Mouse (Mus musculus): ENCODE results near the gene Ppil4. TPM values are rescaled to one million over a fixed set of nuclear protein-coding genes. Genes with fewer than 3 reads are reported as not detected.

Ppil4 gene
- polyA plus RNA-seq, 1 experiment, result 42.7 TPM

DNA sequence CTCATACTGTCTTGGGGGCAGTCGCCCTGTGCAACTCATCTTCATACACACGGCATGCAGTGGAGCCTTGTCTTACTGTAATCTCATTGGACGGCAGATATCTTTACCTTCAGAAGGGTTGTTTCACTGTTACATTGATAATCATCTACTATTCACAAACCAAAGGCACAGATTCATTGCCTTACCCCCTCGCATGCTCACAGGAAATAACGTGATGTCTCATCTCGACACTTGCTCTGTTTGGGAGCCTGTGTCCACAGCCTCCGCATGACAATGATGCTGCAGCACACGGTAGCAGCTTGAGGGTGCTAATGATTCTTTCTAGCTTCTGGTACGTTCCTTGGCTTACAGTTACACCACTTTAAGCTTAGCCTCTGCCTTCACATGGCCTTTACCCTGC, 33.4 kb downstream of the Ppil4 start:
- Histone ChIP-seq H3K27ac (ENCODE audit: insufficient read depth, low read length) (no peak overlapping the region), H3K9me3 (replicated peaks; ENCODE audit: control insufficient read depth, insufficient read depth, low read length, poor library complexity, severe bottlenecking) (no peaks in the 10 kb centered on the region), H3K4me1 (ENCODE audit: control insufficient read depth, insufficient read depth, low read length) (no peaks in the 10 kb centered on the region), H3K36me3 (ENCODE audit: control insufficient read depth, insufficient read depth, low read length, poor library complexity, severe bottlenecking) (peaks cover 5% of the 10 kb centered on the region), H3K27me3 (ENCODE audit: control insufficient read depth, insufficient read depth, low read length, poor library complexity, severe bottlenecking) (no peaks in the 10 kb centered on the region), H3K9ac (ENCODE audit: low read depth, poor library complexity, severe bottlenecking) (no peak overlapping the region), H3K4me3 (ENCODE audit: low read depth, low read length) (no peak overlapping the region)
- TF ChIP-seq EP300 (IDR thresholded peaks at IDR 0.05; ENCODE audit: insufficient read depth, low read depth, low read length) (no peak), POLR2A (IDR thresholded peaks at IDR 0.05; ENCODE audit: insufficient read depth, low read length) (no peak), CTCF (IDR thresholded peaks at IDR 0.05; ENCODE audit: low read depth, low read length) (no peak)

DNA sequence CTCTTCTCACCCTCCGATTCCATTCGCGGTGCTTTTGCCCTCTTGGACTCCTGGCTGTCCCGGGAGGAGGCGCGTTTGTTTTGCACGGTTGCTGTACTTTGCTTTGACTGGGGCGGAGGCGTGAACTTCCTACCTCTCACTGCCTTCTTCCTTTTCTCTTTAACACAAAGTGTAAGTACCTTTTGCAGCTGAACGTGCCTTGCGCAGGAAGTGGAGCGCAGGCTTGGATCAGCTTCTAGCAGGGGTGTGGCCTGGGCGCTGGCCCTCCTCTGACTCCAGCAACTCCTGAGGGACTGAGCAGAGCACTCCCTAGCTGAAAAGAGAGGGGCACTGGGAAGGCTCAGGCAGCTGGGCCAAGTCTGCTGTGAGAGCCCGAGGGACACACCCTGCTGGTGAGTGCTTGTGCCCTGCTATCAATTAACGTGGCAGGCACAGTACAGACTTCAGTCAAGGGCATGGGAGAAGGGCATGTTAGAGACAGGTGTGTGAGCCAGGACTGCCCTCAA, 39.5 kb downstream of the Ppil4 start, which contains the start of gene Zc3h12d:
Zc3h12d (plus strand) TSS at position 300 of the 506 bp plus-strand sequence.
- no peaks in the 10 kb centered on the region for H3K36me3 ChIP-seq (ENCODE audit: control insufficient read depth, insufficient read depth, low read length, poor library complexity, severe bottlenecking)
- peak within 1 kb of the TSS; percentile 2; the same call in 1 of the 2 replicates for H3K9ac ChIP-seq (ENCODE audit: low read depth, poor library complexity, severe bottlenecking)
- no peaks in the 10 kb centered on the region for H3K9me3 ChIP-seq (replicated peaks; ENCODE audit: control insufficient read depth, insufficient read depth, low read length, poor library complexity, severe bottlenecking)
- no peaks in the 10 kb centered on the region for H3K4me1 ChIP-seq (ENCODE audit: control insufficient read depth, insufficient read depth, low read length)
- H3K27me3 ChIP-seq (ENCODE audit: control insufficient read depth, insufficient read depth, low read length, poor library complexity, severe bottlenecking), result no peaks in the 10 kb centered on the region; the same call in 1 of the 2 replicates
- H3K4me3 ChIP-seq (ENCODE audit: low read depth, low read length), result peak within 1 kb of the TSS; percentile 37
- H3K27ac ChIP-seq (ENCODE audit: insufficient read depth, low read length), result no peak within 1 kb of the TSS
- TF ChIP-seq CTCF (IDR thresholded peaks at IDR 0.05; ENCODE audit: low read depth, low read length) (no peak), POLR2A (IDR thresholded peaks at IDR 0.05; ENCODE audit: insufficient read depth, low read length) (no peak)

DNA sequence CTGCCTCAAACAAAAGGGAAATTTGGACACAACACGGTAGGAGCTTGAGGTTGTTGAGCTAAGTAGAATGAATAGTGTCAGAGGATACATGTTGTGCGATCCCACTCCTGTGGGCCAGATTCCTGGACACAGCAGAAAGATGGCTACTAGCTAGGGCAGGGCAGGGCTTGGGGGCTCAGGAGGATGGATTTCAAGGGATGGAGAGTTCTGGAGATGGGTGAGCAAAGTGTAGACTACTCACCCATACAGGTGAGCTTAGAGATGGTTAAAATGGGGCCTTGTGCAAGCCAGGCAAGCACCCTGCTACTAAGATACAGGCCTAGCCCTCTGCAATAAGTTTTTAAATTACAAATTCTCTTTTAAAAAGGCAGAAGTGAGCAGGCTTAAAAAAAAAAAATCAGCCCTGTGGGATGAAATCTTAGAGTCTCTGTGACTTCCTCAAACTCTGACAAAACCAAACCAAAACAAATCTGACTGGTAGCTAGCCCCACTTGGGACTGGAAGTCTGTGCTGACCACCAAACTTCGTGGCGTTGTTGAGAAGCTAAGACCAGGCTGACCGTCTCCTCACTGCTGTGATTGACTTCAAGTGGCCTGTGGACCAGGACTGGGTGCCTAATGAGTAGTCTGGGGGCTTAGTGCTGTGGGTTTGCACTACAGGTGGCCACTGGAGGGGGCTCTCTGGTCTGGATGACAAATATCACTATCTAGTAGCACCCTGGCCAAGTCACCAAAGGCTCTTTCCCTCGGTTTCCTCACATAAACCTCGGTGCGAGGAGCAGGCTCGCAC, 40.9 kb downstream of the Ppil4 start:
- no peak overlapping the region for H3K9ac ChIP-seq (ENCODE audit: low read depth, poor library complexity, severe bottlenecking)
- no peak overlapping the region for H3K27ac ChIP-seq (ENCODE audit: insufficient read depth, low read length)
- no peaks in the 10 kb centered on the region; the same call in 1 of the 2 replicates for H3K27me3 ChIP-seq (ENCODE audit: control insufficient read depth, insufficient read depth, low read length, poor library complexity, severe bottlenecking)
- no peak overlapping the region for H3K4me3 ChIP-seq (ENCODE audit: low read depth, low read length)
- TF ChIP-seq CTCF (IDR thresholded peaks at IDR 0.05; ENCODE audit: low read depth, low read length) (peak; percentile 8), POLR2A (IDR thresholded peaks at IDR 0.05; ENCODE audit: insufficient read depth, low read length) (no peak)
- H3K36me3 ChIP-seq (ENCODE audit: control insufficient read depth, insufficient read depth, low read length, poor library complexity, severe bottlenecking), result no peaks in the 10 kb centered on the region
- no peaks in the 10 kb centered on the region for H3K4me1 ChIP-seq (ENCODE audit: control insufficient read depth, insufficient read depth, low read length)
- no peaks in the 10 kb centered on the region for H3K9me3 ChIP-seq (replicated peaks; ENCODE audit: control insufficient read depth, insufficient read depth, low read length, poor library complexity, severe bottlenecking)

DNA sequence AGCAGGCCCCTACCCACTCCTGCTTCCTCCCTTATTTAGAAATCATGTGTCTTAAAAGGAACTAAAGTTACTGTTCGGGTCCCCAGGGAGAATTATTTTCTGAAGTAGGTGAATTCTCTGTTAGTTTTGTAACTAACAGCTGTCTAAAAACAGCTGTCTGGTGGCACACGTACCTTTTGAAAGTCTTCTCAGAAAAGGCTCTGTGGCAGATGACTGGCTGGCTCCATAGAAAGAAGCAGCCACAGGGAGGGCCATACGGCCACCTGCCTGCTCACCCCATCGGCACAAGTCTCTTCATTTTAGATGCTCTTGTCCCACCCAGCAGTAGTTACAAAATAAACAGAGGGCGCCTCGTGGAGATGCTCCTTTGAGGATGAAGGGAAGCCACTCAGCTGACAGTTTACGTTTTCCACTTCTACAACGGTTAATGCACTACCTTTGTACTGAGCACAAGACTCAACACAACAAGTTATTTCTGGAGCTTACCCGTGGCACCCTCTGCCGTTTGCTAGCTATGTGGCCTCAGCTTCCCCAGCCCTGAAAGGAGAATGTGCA, 42.1 kb downstream of the Ppil4 start:
- Histone ChIP-seq H3K9me3 (replicated peaks; ENCODE audit: control insufficient read depth, insufficient read depth, low read length, poor library complexity, severe bottlenecking) (no peaks in the 10 kb centered on the region), H3K4me1 (ENCODE audit: control insufficient read depth, insufficient read depth, low read length) (no peaks in the 10 kb centered on the region), H3K9ac (ENCODE audit: low read depth, poor library complexity, severe bottlenecking) (no peak overlapping the region), H3K36me3 (ENCODE audit: control insufficient read depth, insufficient read depth, low read length, poor library complexity, severe bottlenecking) (no peaks in the 10 kb centered on the region), H3K4me3 (ENCODE audit: low read depth, low read length) (no peak overlapping the region), H3K27me3 (ENCODE audit: control insufficient read depth, insufficient read depth, low read length, poor library complexity, severe bottlenecking) (no peaks in the 10 kb centered on the region; the same call in 1 of the 2 replicates), H3K27ac (ENCODE audit: insufficient read depth, low read length) (no peak overlapping the region)
- no peak for TF ChIP-seq CTCF (IDR thresholded peaks at IDR 0.05; ENCODE audit: low read depth, low read length)
- TF ChIP-seq POLR2A (IDR thresholded peaks at IDR 0.05; ENCODE audit: insufficient read depth, low read length), result no peak
- no peak for TF ChIP-seq EP300 (IDR thresholded peaks at IDR 0.05; ENCODE audit: insufficient read depth, low read depth, low read length)

DNA sequence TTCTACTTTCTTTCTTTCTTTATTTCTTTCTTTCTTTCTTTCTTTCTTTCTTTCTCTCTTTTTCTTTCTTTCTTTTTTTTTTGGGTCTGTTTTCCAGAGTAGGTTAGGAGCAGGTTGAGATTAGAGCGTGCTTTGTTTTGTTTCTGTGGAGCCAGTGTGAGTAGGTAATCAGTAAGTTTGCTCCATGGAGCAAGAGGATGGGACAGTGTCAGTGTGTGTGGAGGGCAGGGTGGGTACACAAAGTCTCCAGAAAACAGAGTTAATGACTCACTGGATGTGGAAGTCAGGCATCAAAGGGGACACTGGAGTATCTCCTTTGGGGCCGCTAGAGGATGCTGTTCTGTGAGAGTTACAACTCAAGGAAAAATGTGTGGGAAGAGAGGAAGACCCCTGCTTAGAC, 44.2 kb downstream of the Ppil4 start:
- no peaks in the 10 kb centered on the region for H3K36me3 ChIP-seq (ENCODE audit: control insufficient read depth, insufficient read depth, low read length, poor library complexity, severe bottlenecking)
- no peak overlapping the region for H3K9ac ChIP-seq (ENCODE audit: low read depth, poor library complexity, severe bottlenecking)
- no peak overlapping the region for H3K27ac ChIP-seq (ENCODE audit: insufficient read depth, low read length)
- H3K4me1 ChIP-seq (ENCODE audit: control insufficient read depth, insufficient read depth, low read length), result no peaks in the 10 kb centered on the region
- H3K9me3 ChIP-seq (replicated peaks; ENCODE audit: control insufficient read depth, insufficient read depth, low read length, poor library complexity, severe bottlenecking), result no peaks in the 10 kb centered on the region
- no peak overlapping the region for H3K4me3 ChIP-seq (ENCODE audit: low read depth, low read length)
- no peaks in the 10 kb centered on the region; the same call in 1 of the 2 replicates for H3K27me3 ChIP-seq (ENCODE audit: control insufficient read depth, insufficient read depth, low read length, poor library complexity, severe bottlenecking)
- TF ChIP-seq CTCF (IDR thresholded peaks at IDR 0.05; ENCODE audit: low read depth, low read length) (no peak), EP300 (IDR thresholded peaks at IDR 0.05; ENCODE audit: insufficient read depth, low read depth, low read length) (no peak), POLR2A (IDR thresholded peaks at IDR 0.05; ENCODE audit: insufficient read depth, low read length) (no peak)

DNA sequence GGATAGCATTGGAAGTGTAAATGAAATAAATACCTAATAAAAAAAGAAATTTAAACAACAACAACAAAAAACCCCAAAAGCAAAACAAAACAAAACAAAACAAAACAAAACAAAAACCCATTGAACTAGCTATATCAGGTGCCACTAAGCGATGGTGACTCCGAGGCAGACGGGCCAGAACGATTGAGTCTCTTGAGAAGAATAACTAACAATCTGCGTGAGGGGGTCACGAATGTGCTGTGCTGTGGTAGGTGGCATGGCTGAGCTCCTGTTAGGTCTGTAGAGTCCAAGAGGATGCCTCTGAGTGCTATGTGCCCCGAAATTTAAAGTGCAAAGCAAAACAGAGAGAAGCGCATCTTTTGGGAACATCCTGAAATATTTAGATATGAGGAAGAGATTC, 44.8 kb downstream of the Ppil4 start:
- Histone ChIP-seq H3K4me1 (ENCODE audit: control insufficient read depth, insufficient read depth, low read length) (no peaks in the 10 kb centered on the region), H3K36me3 (ENCODE audit: control insufficient read depth, insufficient read depth, low read length, poor library complexity, severe bottlenecking) (no peaks in the 10 kb centered on the region), H3K27ac (ENCODE audit: insufficient read depth, low read length) (no peak overlapping the region), H3K9ac (ENCODE audit: low read depth, poor library complexity, severe bottlenecking) (no peak overlapping the region), H3K4me3 (ENCODE audit: low read depth, low read length) (no peak overlapping the region), H3K27me3 (ENCODE audit: control insufficient read depth, insufficient read depth, low read length, poor library complexity, severe bottlenecking) (no peaks in the 10 kb centered on the region; the same call in 1 of the 2 replicates), H3K9me3 (replicated peaks; ENCODE audit: control insufficient read depth, insufficient read depth, low read length, poor library complexity, severe bottlenecking) (no peaks in the 10 kb centered on the region)
- TF ChIP-seq POLR2A (IDR thresholded peaks at IDR 0.05; ENCODE audit: insufficient read depth, low read length) (no peak), CTCF (IDR thresholded peaks at IDR 0.05; ENCODE audit: low read depth, low read length) (no peak), EP300 (IDR thresholded peaks at IDR 0.05; ENCODE audit: insufficient read depth, low read depth, low read length) (no peak)

Data from ES-Bruce4 (cell line).